Mouse (Mus musculus): ENCODE measurements around the gene Zfp651. TPM values are rescaled to one million over a fixed set of nuclear protein-coding genes. Genes with fewer than 3 reads are reported as not detected.

Gene Zfp651
- polyA plus RNA-seq, 1 experiment from 2014 or later: 32.9 TPM

DNA sequence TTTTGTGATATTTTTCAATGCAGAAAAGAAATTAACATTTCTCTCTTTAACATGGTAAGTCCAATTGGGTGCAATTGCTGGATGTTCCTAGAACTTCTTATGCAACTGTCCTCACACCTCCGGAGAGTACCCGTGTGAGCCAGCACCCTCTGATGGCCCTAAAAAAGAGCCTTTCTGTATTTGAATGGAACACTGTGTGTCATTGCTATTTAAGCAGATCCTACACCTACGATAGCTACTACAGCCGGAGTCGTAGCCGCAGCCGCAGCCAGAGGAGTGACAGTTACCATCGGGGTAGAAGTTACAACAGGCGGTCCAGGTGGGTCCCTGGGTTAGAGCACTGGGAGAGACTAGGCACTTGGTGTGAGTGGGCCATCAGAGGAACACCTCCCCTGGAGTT is 6.4 kb upstream of the Zfp651 start:
- Histone ChIP-seq H3K27me3 (no peaks in the 10 kb centered on the region), H3K4me1 (replicated peaks) (peaks cover 5% of the 10 kb centered on the region), H3K27ac (replicated peaks) (no peak overlapping the region), H3K9me3 (no peaks in the 10 kb centered on the region), H3K36me3 (peaks cover 86% of the 10 kb centered on the region), H3K9ac (no peak overlapping the region), H3K4me2 (no peak overlapping the region), H3K4me3 (no peak overlapping the region)
- 98% methylated on average over 9 of the region's 9 CpGs for WGBS
- no peak for ATAC-seq (ENCODE audit: low FRiP score, low read depth)

GRCm38 (mm10) chr9:121754624-121755023 is 4.5 kb upstream of the Zfp651 start:
- no peak overlapping the region for H3K9ac ChIP-seq
- H3K4me2 ChIP-seq: no peak overlapping the region
- WGBS: 91% methylated on average over 3 of the region's 3 CpGs
- no peak overlapping the region for H3K4me3 ChIP-seq
- H3K27ac ChIP-seq (replicated peaks): no peak overlapping the region
- no peaks in the 10 kb centered on the region for H3K27me3 ChIP-seq
- H3K9me3 ChIP-seq: no peaks in the 10 kb centered on the region
- ATAC-seq (ENCODE audit: low FRiP score, low read depth): no peak
- peaks cover 68% of the 10 kb centered on the region for H3K36me3 ChIP-seq
- H3K4me1 ChIP-seq (replicated peaks): peaks cover 19% of the 10 kb centered on the region

DNA sequence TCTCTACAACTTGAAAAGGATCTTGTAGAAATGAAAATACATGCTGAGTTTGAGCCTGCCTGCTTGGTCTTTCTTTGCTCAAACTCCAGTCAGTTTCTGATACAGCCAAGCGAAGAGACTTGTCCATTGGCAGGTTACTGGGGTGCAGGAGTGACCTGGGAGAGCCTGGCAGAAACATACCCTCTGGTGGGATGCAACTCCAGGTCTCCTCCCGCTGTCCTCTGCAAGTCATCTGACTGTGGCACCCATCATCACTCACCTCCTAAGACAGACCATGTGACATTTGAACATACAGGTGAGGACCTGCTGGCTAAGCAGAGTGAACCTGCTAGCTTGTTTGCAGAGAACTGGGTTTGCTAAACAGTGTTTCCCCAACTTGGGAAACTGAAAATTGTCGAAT is 2.3 kb upstream of the Zfp651 start:
- H3K4me1 ChIP-seq (replicated peaks): peaks cover 33% of the 10 kb centered on the region
- ATAC-seq (ENCODE audit: low FRiP score, low read depth): no peak
- H3K4me3 ChIP-seq: no peak overlapping the region
- no peak overlapping the region for H3K4me2 ChIP-seq
- no peak overlapping the region for H3K9ac ChIP-seq
- no peak overlapping the region for H3K27ac ChIP-seq (replicated peaks)
- H3K27me3 ChIP-seq: no peaks in the 10 kb centered on the region
- H3K36me3 ChIP-seq: peaks cover 47% of the 10 kb centered on the region
- 91% methylated on average over 3 of the region's 3 CpGs for WGBS
- H3K9me3 ChIP-seq: no peaks in the 10 kb centered on the region

DNA sequence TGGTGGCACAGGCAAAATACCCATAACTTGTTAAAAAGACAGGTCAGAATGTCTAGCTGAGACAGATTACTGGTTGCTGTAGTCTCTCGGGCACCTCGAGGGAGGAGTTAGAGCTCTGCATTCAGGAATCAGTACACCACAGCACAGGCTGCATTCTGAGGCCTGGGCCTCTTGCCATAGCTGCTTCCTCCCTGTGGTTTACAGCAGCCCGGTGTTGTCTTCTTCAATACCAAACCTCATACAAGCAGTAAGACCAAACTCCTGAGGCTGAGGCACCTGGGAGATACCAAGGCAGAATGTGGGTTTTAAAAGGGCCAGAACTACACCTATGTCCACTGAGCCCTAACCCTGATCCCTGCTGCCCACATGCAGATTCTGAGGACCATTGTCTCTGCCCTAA is 1.7 kb upstream of the Zfp651 start:
- H3K4me2 ChIP-seq: no peak overlapping the region
- H3K36me3 ChIP-seq: peaks cover 41% of the 10 kb centered on the region
- no peaks in the 10 kb centered on the region for H3K9me3 ChIP-seq
- no peak overlapping the region for H3K9ac ChIP-seq
- H3K27me3 ChIP-seq: no peaks in the 10 kb centered on the region
- H3K4me3 ChIP-seq: no peak overlapping the region
- H3K4me1 ChIP-seq (replicated peaks): peaks cover 38% of the 10 kb centered on the region
- 50% methylated on average over 3 of the region's 3 CpGs for WGBS
- no peak for ATAC-seq (ENCODE audit: low FRiP score, low read depth)
- H3K27ac ChIP-seq (replicated peaks): no peak overlapping the region

GRCm38 (mm10) chr9:121757835-121758814 is 1.0 kb upstream of the Zfp651 start:
- peaks cover 41% of the 10 kb centered on the region for H3K4me1 ChIP-seq (replicated peaks)
- no peak for ATAC-seq (ENCODE audit: low FRiP score, low read depth)
- H3K9me3 ChIP-seq: no peaks in the 10 kb centered on the region
- peak overlapping the region; percentile 80 for H3K9ac ChIP-seq
- H3K36me3 ChIP-seq: peaks cover 36% of the 10 kb centered on the region
- H3K27ac ChIP-seq (replicated peaks): peak overlapping the region; percentile 74; the same call in 1 of the 2 replicates
- peak overlapping the region; percentile 77 for H3K4me2 ChIP-seq
- no peaks in the 10 kb centered on the region for H3K27me3 ChIP-seq
- 55% methylated on average over 10 of the region's 10 CpGs for WGBS
- peak overlapping the region; percentile 62 for H3K4me3 ChIP-seq

DNA sequence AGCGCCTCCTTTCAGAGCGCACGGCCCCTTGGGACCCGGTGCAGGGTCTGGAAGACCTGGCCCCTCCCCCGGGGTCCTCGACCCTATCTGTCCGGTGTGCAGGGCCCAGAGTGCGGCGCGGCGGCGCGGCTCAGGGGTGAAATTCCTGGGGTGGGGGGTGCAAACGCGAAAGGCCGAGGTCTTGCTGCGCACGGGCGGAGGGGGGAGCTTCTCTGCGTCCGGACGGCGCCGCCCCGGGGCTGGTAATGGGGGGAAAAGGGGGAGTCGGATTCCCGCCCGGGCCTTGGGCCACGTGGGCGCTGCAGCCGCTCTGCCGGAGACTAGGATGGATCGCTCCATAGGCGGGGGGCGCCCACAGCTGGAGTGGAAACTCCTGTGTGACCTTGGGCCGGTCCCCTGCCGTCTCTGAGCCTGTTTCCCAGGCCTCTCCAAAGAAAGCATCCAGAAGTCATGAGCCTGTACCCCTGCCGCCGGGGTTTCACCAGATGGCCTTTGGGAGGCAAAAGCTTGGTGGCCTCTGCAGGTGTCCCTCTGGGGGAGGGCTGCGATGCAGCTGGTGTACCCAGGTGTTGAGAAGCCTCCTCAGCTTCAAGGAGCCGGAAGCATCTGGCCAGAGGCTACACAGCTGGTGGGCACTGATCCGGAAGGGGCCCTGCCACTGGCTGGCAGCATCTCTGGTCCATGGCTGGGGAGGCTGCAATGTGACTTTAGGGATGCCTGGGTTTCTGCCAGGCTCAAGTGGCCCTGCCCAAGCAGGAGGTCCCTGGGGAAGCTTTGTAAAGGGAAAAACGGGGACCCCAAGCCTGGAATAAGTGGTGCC is 1.4 kb downstream of the Zfp651 start:
- peak; percentile 5 for ATAC-seq (ENCODE audit: low FRiP score, low read depth)
- peaks cover 50% of the 10 kb centered on the region for H3K4me1 ChIP-seq (replicated peaks)
- H3K4me3 ChIP-seq: peak overlapping the region; percentile 62
- H3K9ac ChIP-seq: peak overlapping the region; percentile 80
- WGBS: 2% methylated on average over 43 of the region's 43 CpGs
- H3K27me3 ChIP-seq: no peaks in the 10 kb centered on the region
- H3K27ac ChIP-seq (replicated peaks): peak overlapping the region; percentile 74
- no peaks in the 10 kb centered on the region for H3K9me3 ChIP-seq
- H3K4me2 ChIP-seq: peak overlapping the region; percentile 77
- H3K36me3 ChIP-seq: peaks cover 31% of the 10 kb centered on the region

GRCm38 (mm10) chr9:121761091-121761665 is 2.0 kb downstream of the Zfp651 start:
- Histone ChIP-seq H3K27me3 (no peaks in the 10 kb centered on the region), H3K27ac (replicated peaks) (0 out of 2 replicates have a peak overlapping the region, but pooled peaks have one; percentile 74), H3K9me3 (no peaks in the 10 kb centered on the region), H3K9ac (peak overlapping the region; percentile 80), H3K4me3 (peak overlapping the region; percentile 62), H3K4me1 (replicated peaks) (peaks cover 50% of the 10 kb centered on the region), H3K36me3 (peaks cover 31% of the 10 kb centered on the region), H3K4me2 (peak overlapping the region; percentile 77)
- ATAC-seq (ENCODE audit: low FRiP score, low read depth): no peak
- 63% methylated on average over 10 of the region's 10 CpGs for WGBS

DNA sequence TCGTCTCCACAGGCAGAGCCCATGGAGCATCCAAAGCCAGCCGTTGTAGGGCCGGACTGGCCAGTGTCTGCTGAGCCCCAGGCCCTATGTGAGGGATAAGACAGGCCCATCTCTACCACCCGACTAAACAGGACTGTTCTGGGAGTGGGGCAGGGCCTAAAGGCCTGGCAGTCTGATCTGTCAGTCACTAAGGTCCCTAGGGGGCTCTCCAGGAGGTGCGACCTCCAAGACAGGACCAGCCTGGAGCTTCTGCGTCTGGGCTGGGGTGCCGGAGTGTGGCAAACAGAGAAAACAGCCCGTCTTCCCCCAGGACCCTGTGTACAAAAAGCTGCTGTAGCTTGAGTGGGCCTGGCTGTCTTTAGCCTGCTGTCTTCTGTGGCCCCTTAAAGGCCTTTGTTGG is 2.7 kb downstream of the Zfp651 start:
- Histone ChIP-seq H3K9ac (no peak overlapping the region), H3K4me3 (no peak overlapping the region), H3K27me3 (no peaks in the 10 kb centered on the region), H3K4me2 (peak overlapping the region; percentile 77; the same call in 1 of the 2 replicates), H3K27ac (replicated peaks) (no peak overlapping the region), H3K36me3 (peaks cover 31% of the 10 kb centered on the region), H3K4me1 (replicated peaks) (peaks cover 50% of the 10 kb centered on the region), H3K9me3 (no peaks in the 10 kb centered on the region)
- WGBS: 66% methylated on average over 8 of the region's 8 CpGs
- no peak for ATAC-seq (ENCODE audit: low FRiP score, low read depth)

- H3K36me3 ChIP-seq: peaks cover 34% of the 10 kb centered on the region
- H3K4me3 ChIP-seq: no peak overlapping the region
- H3K4me1 ChIP-seq (replicated peaks): peaks cover 50% of the 10 kb centered on the region
- WGBS: 83% methylated on average over 10 of the region's 10 CpGs
- no peak overlapping the region for H3K27ac ChIP-seq (replicated peaks)
- H3K4me2 ChIP-seq: no peak overlapping the region
- no peaks in the 10 kb centered on the region for H3K27me3 ChIP-seq
- no peak overlapping the region for H3K9ac ChIP-seq
- no peak for ATAC-seq (ENCODE audit: low FRiP score, low read depth)
- no peaks in the 10 kb centered on the region for H3K9me3 ChIP-seq
These were observed 3.1 kb downstream of the Zfp651 start for GRCm38 (mm10) chr9:121762248-121762647.

DNA sequence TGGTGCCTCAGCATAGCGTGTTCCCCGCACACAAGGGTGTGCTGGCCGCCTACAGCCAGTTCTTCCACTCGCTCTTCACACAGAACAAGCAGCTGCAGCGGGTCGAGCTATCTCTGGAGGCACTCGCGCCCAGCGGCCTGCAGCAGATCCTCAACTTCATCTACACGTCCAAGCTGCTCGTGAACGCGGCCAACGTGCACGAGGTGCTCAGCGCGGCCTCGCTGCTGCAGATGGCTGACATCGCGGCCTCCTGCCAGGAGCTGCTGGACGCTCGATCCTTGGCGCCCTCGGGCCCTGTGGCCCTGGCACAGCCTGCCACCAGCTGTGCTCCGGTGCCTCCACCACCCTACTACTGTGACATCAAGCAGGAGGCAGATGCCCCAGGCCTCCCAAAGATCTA is 3.6 kb downstream of the Zfp651 start:
- Histone ChIP-seq H3K36me3 (peaks cover 39% of the 10 kb centered on the region), H3K4me2 (no peak overlapping the region), H3K4me1 (replicated peaks) (peaks cover 46% of the 10 kb centered on the region), H3K27me3 (no peaks in the 10 kb centered on the region), H3K9ac (no peak overlapping the region), H3K9me3 (no peaks in the 10 kb centered on the region), H3K4me3 (no peak overlapping the region), H3K27ac (replicated peaks) (no peak overlapping the region)
- 84% methylated on average over 25 of the region's 25 CpGs for WGBS
- no peak for ATAC-seq (ENCODE audit: low FRiP score, low read depth)

DNA sequence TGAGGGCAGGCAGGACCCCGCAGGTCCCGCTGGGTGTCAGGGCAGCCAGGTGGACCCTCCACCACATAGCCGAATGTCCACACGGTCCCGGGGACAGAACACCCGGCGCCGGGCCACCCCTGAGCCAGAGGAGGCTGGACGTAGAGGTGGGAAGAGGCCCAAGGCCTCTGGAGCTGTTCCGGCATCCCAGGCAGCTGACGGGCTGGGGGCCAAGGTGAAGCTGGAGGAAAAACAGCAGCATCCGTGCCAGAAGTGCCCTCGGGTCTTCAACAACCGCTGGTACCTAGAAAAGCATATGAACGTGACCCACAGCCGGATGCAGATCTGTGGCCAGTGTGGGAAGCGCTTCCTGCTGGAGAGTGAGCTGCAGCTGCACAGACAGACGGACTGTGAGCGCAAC is 4.6 kb downstream of the Zfp651 start:
- Histone ChIP-seq H3K27ac (replicated peaks) (no peak overlapping the region), H3K36me3 (peaks cover 46% of the 10 kb centered on the region), H3K9ac (no peak overlapping the region), H3K4me2 (no peak overlapping the region), H3K4me1 (replicated peaks) (peaks cover 36% of the 10 kb centered on the region), H3K4me3 (no peak overlapping the region), H3K9me3 (no peaks in the 10 kb centered on the region), H3K27me3 (no peaks in the 10 kb centered on the region)
- ATAC-seq (ENCODE audit: low FRiP score, low read depth): no peak
- WGBS: 86% methylated on average over 19 of the region's 19 CpGs

All from hindbrain, embryonic 15.5 days (tissue).